Mouse (Mus musculus): Measurements from ENCODE around the gene Hsp90ab1. TPM values are rescaled to one million over a fixed set of nuclear protein-coding genes. Genes with fewer than 3 reads are reported as not detected.
A peak's percentile ranks its signal among the peaks of the same experiment; 100 is the strongest.

Hsp90ab1 gene
- polyA plus RNA-seq, 1 experiment: 3,708 TPM

GRCm38 (mm10) chr17:45599446-45600242 is 26.6 kb upstream of the Hsp90ab1 start, which contains the start of gene Slc29a1:
Gene Slc29a1 (minus strand): TSS chr17:45599606.
- no peak for TF ChIP-seq EP300 (IDR thresholded peaks at IDR 0.05; ENCODE audit: insufficient read depth, low read depth, low read length)
- TF ChIP-seq POLR2A (IDR thresholded peaks at IDR 0.05; ENCODE audit: insufficient read depth, low read length): no peak
- no peak for TF ChIP-seq CTCF (IDR thresholded peaks at IDR 0.05; ENCODE audit: low read depth, low read length)
- Histone ChIP-seq H3K27me3 (ENCODE audit: control insufficient read depth, insufficient read depth, low read length, poor library complexity, severe bottlenecking) (no peaks in the 10 kb centered on the region), H3K4me1 (ENCODE audit: control insufficient read depth, insufficient read depth, low read length) (peaks cover 2% of the 10 kb centered on the region), H3K4me3 (ENCODE audit: low read depth, low read length) (peak within 1 kb of the TSS; percentile 63), H3K27ac (ENCODE audit: insufficient read depth, low read length) (peak within 1 kb of the TSS; percentile 87), H3K9me3 (replicated peaks; ENCODE audit: control insufficient read depth, insufficient read depth, low read length, poor library complexity, severe bottlenecking) (no peaks in the 10 kb centered on the region), H3K9ac (ENCODE audit: low read depth, poor library complexity, severe bottlenecking) (peak within 1 kb of the TSS; percentile 76), H3K36me3 (ENCODE audit: control insufficient read depth, insufficient read depth, low read length, poor library complexity, severe bottlenecking) (no peaks in the 10 kb centered on the region)

- no peaks in the 10 kb centered on the region for H3K36me3 ChIP-seq (ENCODE audit: control insufficient read depth, insufficient read depth, low read length, poor library complexity, severe bottlenecking)
- H3K27ac ChIP-seq (ENCODE audit: insufficient read depth, low read length): no peak overlapping the region
- peaks cover 2% of the 10 kb centered on the region for H3K4me1 ChIP-seq (ENCODE audit: control insufficient read depth, insufficient read depth, low read length)
- no peaks in the 10 kb centered on the region for H3K9me3 ChIP-seq (replicated peaks; ENCODE audit: control insufficient read depth, insufficient read depth, low read length, poor library complexity, severe bottlenecking)
- TF ChIP-seq EP300 (IDR thresholded peaks at IDR 0.05; ENCODE audit: insufficient read depth, low read depth, low read length) (no peak), CTCF (IDR thresholded peaks at IDR 0.05; ENCODE audit: low read depth, low read length) (no peak), POLR2A (IDR thresholded peaks at IDR 0.05; ENCODE audit: insufficient read depth, low read length) (no peak)
- H3K27me3 ChIP-seq (ENCODE audit: control insufficient read depth, insufficient read depth, low read length, poor library complexity, severe bottlenecking): no peaks in the 10 kb centered on the region
- peak overlapping the region; percentile 76 for H3K9ac ChIP-seq (ENCODE audit: low read depth, poor library complexity, severe bottlenecking)
- H3K4me3 ChIP-seq (ENCODE audit: low read depth, low read length): peak overlapping the region; percentile 63
Observed at GRCm38 (mm10) chr17:45598891-45599290, 25.8 kb upstream of the Hsp90ab1 start.

GRCm38 (mm10) chr17:45598376-45598775 is 25.3 kb upstream of the Hsp90ab1 start:
- no peak for TF ChIP-seq POLR2A (IDR thresholded peaks at IDR 0.05; ENCODE audit: insufficient read depth, low read length)
- TF ChIP-seq EP300 (IDR thresholded peaks at IDR 0.05; ENCODE audit: insufficient read depth, low read depth, low read length): no peak
- TF ChIP-seq CTCF (IDR thresholded peaks at IDR 0.05; ENCODE audit: low read depth, low read length): no peak
- no peaks in the 10 kb centered on the region for H3K9me3 ChIP-seq (replicated peaks; ENCODE audit: control insufficient read depth, insufficient read depth, low read length, poor library complexity, severe bottlenecking)
- H3K27me3 ChIP-seq (ENCODE audit: control insufficient read depth, insufficient read depth, low read length, poor library complexity, severe bottlenecking): no peaks in the 10 kb centered on the region
- peaks cover 2% of the 10 kb centered on the region for H3K4me1 ChIP-seq (ENCODE audit: control insufficient read depth, insufficient read depth, low read length)
- H3K4me3 ChIP-seq (ENCODE audit: low read depth, low read length): 0 out of 2 replicates have a peak overlapping the region, but pooled peaks have one; percentile 2
- H3K9ac ChIP-seq (ENCODE audit: low read depth, poor library complexity, severe bottlenecking): 0 out of 2 replicates have a peak overlapping the region, but pooled peaks have one; percentile 76
- H3K36me3 ChIP-seq (ENCODE audit: control insufficient read depth, insufficient read depth, low read length, poor library complexity, severe bottlenecking): no peaks in the 10 kb centered on the region
- H3K27ac ChIP-seq (ENCODE audit: insufficient read depth, low read length): peak overlapping the region; percentile 18

GRCm38 (mm10) chr17:45597787-45598186 is 24.7 kb upstream of the Hsp90ab1 start:
- H3K27ac ChIP-seq (ENCODE audit: insufficient read depth, low read length): peak overlapping the region; percentile 18; the same call in 1 of the 2 replicates
- peaks cover under 1% of the 10 kb centered on the region for H3K4me1 ChIP-seq (ENCODE audit: control insufficient read depth, insufficient read depth, low read length)
- no peaks in the 10 kb centered on the region for H3K9me3 ChIP-seq (replicated peaks; ENCODE audit: control insufficient read depth, insufficient read depth, low read length, poor library complexity, severe bottlenecking)
- no peaks in the 10 kb centered on the region for H3K36me3 ChIP-seq (ENCODE audit: control insufficient read depth, insufficient read depth, low read length, poor library complexity, severe bottlenecking)
- no peak overlapping the region for H3K4me3 ChIP-seq (ENCODE audit: low read depth, low read length)
- no peak overlapping the region for H3K9ac ChIP-seq (ENCODE audit: low read depth, poor library complexity, severe bottlenecking)
- no peak for TF ChIP-seq POLR2A (IDR thresholded peaks at IDR 0.05; ENCODE audit: insufficient read depth, low read length)
- TF ChIP-seq CTCF (IDR thresholded peaks at IDR 0.05; ENCODE audit: low read depth, low read length): no peak
- no peak for TF ChIP-seq EP300 (IDR thresholded peaks at IDR 0.05; ENCODE audit: insufficient read depth, low read depth, low read length)
- no peaks in the 10 kb centered on the region for H3K27me3 ChIP-seq (ENCODE audit: control insufficient read depth, insufficient read depth, low read length, poor library complexity, severe bottlenecking)

GRCm38 (mm10) chr17:45596631-45597396 is 23.7 kb upstream of the Hsp90ab1 start:
- peak overlapping the region; percentile 13; the same call in 1 of the 2 replicates for H3K4me3 ChIP-seq (ENCODE audit: low read depth, low read length)
- H3K9ac ChIP-seq (ENCODE audit: low read depth, poor library complexity, severe bottlenecking): 0 out of 2 replicates have a peak overlapping the region, but pooled peaks have one; percentile 75
- peak overlapping the region; percentile 79 for H3K27ac ChIP-seq (ENCODE audit: insufficient read depth, low read length)
- H3K27me3 ChIP-seq (ENCODE audit: control insufficient read depth, insufficient read depth, low read length, poor library complexity, severe bottlenecking): no peaks in the 10 kb centered on the region
- H3K36me3 ChIP-seq (ENCODE audit: control insufficient read depth, insufficient read depth, low read length, poor library complexity, severe bottlenecking): no peaks in the 10 kb centered on the region
- no peaks in the 10 kb centered on the region for H3K9me3 ChIP-seq (replicated peaks; ENCODE audit: control insufficient read depth, insufficient read depth, low read length, poor library complexity, severe bottlenecking)
- TF ChIP-seq CTCF (IDR thresholded peaks at IDR 0.05; ENCODE audit: low read depth, low read length): no peak
- TF ChIP-seq EP300 (IDR thresholded peaks at IDR 0.05; ENCODE audit: insufficient read depth, low read depth, low read length): no peak
- no peak for TF ChIP-seq POLR2A (IDR thresholded peaks at IDR 0.05; ENCODE audit: insufficient read depth, low read length)
- no peaks in the 10 kb centered on the region for H3K4me1 ChIP-seq (ENCODE audit: control insufficient read depth, insufficient read depth, low read length)
